Mouse (Mus musculus): Measurements from ENCODE around the gene Pdxdc1.
"Not testable (repeated sequence)": the region's sequence is repeated elsewhere in the genome, so short reads cannot be mapped to it uniquely, and the experiment has no call there.

Pdxdc1 gene

DNA sequence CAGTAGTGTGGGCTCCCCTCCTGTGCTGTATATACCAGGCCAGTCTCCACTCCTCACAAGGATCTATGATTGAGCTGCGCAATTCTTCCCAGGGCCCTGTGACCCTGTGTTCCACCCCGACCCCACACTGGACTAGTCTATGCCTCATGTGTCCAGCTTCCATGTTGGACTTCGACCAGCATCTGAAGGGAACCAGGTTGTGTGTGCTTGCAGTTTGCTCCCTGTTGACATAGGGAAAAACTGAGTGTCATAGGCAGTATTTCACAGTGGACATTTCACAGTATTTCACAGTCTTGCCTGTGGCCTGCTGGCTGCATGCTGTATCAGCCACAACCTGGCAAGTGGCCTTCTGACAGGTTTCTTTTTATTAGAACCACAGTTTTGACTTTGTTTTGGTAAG lies 89.7 kb downstream of the Pdxdc1 start:
- DNase-seq (ENCODE audit: low read depth) = no peak

DNA sequence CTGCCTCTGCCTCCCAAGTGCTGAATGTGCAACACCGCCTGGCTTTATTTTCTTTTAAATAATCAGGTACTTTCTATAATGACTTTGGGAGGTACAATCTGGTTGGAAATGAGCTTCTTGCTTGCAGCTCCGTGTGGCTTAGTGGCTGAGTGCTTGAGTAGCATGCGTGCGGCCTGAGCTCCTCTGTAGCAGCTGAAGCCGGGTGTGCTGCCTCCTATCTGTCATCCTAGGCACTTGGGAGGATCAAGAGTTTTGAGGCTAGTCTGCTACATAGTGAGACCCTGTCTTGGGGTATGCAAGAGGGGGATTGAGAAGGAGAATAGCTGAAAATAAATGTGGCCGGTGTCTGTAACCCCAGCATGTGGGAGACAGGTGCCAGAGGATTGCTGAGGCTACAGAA lies 90.8 kb downstream of the Pdxdc1 start:
- no peak for DNase-seq (ENCODE audit: low read depth)

DNA sequence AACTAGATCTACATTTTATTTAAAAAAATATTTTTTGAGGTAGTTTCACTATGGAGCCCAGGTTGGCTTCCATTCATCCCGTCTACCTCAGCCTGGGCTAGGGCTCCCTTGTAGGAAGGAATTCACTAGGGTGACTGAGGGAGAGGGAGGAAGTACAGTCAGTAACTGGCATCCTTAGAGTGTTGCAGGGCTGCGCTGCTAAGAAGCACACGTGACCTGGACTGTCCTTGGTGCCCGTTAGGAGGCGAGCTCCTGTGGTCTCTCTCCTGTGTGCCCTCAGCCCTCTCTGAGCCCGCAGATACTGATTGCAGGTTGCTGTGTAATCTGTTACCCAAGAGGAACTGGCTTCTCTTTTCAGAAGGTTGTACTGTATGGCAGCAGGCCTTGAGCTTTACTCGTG lies 94.5 kb downstream of the Pdxdc1 start:
- DNase-seq (ENCODE audit: low read depth) = no peak

DNA sequence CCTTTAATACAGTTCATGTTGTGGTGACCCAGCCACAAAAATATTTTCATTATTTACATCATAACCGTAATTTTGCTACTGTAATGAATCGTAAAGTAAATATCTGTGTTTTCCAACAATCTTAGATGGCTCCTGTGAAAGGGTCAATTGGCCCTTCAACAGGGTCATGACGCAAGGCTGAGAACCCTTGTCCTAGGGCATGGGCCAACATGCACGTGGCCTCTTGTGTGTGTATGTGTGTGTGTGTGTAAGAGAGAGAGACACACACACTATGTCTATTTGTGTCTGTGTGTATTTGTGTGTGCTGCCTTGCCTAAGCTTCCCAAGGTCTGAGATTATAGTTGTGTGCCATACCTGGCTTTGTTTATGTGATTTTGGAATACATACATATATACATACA lies 95.3 kb downstream of the Pdxdc1 start:
- DNase-seq (ENCODE audit: low read depth) = no peak

DNA sequence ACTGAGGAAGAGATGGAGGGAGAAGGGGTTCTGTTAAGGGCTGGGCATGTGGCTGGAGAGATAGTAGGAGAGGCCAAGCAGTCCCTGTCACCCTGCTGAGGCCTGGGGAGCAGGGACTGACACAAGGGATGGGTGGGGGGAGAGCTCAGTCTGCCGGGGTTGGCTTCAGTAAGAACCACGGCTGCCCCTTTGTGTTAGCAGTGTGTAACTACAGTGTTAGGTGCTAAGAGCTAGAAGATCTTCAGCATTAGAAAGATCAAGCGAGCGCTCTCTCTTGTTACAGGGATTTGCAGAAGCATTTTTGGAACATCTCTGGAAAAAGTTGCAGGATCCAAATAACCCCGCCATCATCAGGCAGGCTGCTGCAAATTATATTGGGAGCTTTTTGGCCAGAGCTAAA lies 98.3 kb downstream of the Pdxdc1 start:
- no peak for DNase-seq (ENCODE audit: low read depth)

DNA sequence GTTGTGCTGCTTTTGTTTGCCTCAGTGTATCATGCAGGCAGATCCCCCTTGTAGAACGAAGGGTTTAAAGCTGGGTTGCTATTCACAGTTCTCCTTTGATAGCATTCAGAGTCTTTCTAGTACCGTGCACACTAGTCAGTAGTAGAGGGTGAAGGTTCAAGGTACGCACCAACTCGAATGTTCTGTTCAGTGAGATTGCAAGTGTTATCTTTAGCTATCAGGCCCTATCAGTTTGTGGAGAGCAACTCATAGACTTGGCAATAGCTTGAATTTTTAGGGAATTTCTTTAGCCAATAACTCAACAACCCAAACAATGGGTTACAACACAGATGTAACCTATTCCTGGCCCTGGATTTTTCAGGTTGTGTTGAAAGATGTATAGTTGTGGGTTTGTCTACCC lies 101.7 kb downstream of the Pdxdc1 start:
- no peak for DNase-seq (ENCODE audit: low read depth)

DNA sequence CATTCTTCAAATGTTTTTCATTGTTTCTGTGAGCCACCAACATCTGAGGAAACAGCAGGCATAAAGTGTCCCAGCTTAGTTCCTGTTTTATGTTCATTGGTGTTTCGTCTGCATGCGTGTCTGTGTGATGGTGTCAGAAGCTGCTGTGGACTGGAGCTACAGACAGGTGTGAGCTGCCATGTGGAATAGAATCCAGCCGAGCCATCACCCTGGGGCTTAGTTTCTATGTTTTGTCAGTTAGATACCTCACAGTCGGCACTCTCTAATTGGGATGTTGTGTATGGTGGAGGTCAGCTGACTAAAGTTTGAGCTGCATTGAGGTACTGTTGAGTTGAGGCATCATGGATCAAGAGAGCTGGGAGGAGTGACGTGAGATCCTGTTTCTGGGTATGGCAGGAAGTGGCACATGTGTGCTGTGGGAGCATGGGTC lies 106.2 kb downstream of the Pdxdc1 start:
- DNase-seq (ENCODE audit: low read depth) = peak; percentile 78

DNA sequence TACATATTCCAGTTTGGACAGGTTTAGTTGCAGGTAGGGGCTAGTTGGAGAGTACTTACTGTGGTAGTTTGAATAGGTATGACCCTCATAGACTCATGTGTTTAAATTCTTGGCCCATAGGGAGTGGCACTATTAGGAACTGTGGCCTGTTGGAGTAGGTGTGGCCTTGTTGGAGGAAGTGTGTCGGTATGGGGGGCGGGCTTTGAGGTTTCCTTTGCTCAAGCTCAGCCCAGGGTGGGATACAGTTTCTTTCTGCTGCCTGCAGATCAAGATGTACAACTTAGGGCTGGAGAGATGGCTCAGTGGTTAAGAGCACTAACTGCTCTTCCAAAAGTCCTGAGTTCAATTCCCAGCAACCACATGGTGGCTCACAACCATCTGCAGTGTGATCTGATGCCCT lies 109.5 kb downstream of the Pdxdc1 start:
- DNase-seq (ENCODE audit: low read depth) = not testable (repeated sequence)

DNA sequence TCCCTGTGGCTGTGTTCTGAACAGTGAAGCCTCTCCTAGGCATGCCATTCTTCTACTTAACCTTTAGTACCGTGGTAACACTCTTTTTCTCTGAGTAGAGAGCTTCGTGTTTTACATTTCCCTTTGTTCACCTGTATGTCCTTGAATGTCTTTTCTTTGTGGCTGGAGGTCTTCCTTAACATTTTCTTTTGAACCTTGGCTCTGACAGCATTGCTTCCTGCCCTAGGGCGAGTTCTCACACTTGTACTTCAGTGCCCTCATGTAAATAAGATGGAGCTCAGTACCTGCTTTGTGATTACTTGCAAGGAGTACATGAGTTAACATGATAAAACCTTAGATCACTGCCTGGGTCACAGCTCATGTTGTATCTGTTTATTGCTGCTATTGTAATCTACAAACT lies 117.0 kb downstream of the Pdxdc1 start:
- DNase-seq (ENCODE audit: low read depth) = no peak
